Mouse (Mus musculus): ENCODE measurements around the gene Ppp3ca. TPM values are rescaled to one million over a fixed set of nuclear protein-coding genes. Genes with fewer than 3 reads are reported as not detected.

The Ppp3ca gene
- total and polyA plus RNA-seq, 3 experiments, result 63.4 to 143 (median 130) TPM

DNA sequence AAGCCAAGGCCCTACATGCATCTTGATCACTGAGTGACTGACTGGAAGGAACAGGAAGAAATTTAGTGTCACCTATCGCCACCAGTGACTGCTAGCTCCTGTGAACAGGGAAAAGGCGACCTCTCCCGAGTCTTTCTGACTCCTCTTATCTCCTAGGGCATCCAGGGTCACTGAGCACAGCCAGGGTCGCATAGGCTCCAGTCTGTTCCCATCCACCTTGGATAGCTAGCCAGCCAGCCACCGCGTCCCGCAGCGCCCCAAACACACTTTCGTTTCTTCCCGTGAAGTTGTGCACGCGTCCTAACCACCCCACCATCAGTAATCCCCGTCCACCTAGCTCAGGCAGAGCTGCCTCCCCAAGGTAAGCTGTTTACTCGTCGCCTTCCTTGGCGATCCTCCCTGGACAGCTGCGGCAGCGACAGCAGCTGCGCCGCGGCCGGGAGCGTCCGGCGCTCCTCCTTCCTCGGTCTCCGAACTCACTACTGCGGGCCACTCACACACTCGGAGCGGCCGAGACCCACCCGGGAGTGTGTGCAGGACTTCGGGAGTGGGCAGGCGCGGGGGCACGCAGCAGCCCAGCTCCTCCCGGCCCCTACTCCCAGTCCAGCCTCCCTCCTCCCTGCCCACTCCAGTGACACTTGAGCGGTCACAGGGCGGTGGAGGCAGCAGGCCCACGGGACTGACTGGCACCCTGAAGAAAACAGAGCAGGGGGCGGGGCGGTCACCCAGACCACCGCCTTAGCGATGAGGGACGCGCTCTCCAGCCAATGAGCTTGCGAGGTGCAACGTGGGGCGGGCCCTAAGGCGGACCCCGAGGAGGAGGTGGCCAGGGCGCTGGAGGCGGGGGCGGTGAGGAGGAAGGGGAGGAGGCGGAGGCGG, 454 bp upstream of the Ppp3ca start (continued):
- no peak; the same call in 1 of the 2 replicates for TF ChIP-seq ETS1 (conservative IDR thresholded peaks at IDR 0.05; ENCODE audit: low read depth, low read length)

DNA sequence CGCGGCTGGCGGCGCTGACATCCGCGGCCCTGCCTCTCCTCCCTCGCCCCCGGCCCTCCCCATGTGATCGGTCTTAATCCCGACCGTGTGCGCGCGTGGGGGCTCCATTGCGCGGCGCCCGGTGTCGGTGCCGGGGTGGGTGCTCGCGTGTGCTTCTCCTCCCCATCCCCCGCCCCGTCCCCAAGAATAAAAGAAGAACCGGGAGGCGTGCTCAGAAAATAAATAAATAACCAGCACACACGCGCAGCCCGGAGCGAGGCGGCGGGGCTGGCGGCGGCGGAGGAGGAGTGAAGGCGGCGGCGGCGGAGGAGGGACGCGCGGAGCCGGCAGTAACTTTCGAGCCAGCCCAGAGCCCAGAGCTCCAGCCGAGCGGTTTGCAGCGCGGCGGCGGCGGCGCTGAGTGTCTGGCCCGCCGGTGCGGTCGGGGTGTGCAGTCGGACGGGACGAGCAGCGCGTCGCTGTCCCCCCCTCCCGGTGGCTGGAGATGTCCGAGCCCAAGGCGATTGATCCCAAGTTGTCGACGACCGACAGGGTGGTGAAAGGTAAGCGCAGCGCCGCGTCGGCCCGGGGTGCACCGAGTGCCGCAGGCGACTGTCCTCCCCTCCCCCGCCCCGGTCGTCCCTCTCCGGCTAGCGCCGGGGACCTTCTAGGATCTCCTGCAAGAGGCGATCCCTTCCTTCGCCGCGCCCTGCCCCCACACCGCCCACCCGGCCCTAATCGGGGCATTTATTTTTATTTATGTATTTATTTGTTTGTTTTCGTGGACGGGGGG, 622 bp downstream of the Ppp3ca start:
- in situ Hi-C loops (cut with MboI; ENCODE audit: low pct_ligation_motif_present, low pct_unique_long_range_greater_than_20kb, low sequenced_read_pairs), result loop anchor here (5.0 kb wide), 2 partner anchors 42 to 72 kb away; no protein-coding TSS in a partner anchor
- H3K36me3 ChIP-seq (replicated peaks in 1 of 2; ENCODE audit: control insufficient read depth in 1 of 2, insufficient read depth in 1 of 2, low read length in 1 of 2), result no peaks in the 10 kb centered on the region
- peaks cover 2 to 39% of the 10 kb centered on the region in 2 experiments for H3K4me1 ChIP-seq (ENCODE audit: control insufficient read depth in 1 of 2, insufficient read depth in 2 of 2)
- H3K4me2 ChIP-seq (ENCODE audit: insufficient read depth, low read depth, poor library complexity, severe bottlenecking), result peak overlapping the region; percentile 5; the same call in 1 of the 2 replicates
- dilution Hi-C loops (cut with MboI; ENCODE audit: extremely low pct_ligation_motif_present, extremely low pct_unique_long_range_greater_than_20kb, low sequenced_read_pairs), result no loop called here
- peak; percentile 67 for DNase-seq (ENCODE audit: extremely low read depth)
- H3K27ac ChIP-seq (ENCODE audit: insufficient read depth, low read depth), result peak overlapping the region; percentile 86
- peak overlapping the region; percentile 86 for H3K9ac ChIP-seq (ENCODE audit: insufficient read depth, low read depth)
- H3K79me2 ChIP-seq (replicated peaks; ENCODE audit: control insufficient read depth, extremely low read depth, insufficient read depth, poor library complexity, severe bottlenecking), result peaks cover 36% of the 10 kb centered on the region
- no peaks in the 10 kb centered on the region for H3K27me3 ChIP-seq (replicated peaks)
- no peaks in the 10 kb centered on the region for H3K9me3 ChIP-seq (replicated peaks; ENCODE audit: low read length)
- H3K4me3 ChIP-seq (replicated peaks in 1 of 3; ENCODE audit: low read depth in 2 of 3, low read length in 2 of 3, poor library complexity in 1 of 3), result peak overlapping the region; percentile 71 to 85 (median 78)
- TF ChIP-seq SIN3A (IDR thresholded peaks at IDR 0.05; ENCODE audit: low read length), result peak; percentile 53; the same call in 1 of the 2 replicates
- peak; percentile 45 for TF ChIP-seq TCF12 (IDR thresholded peaks at IDR 0.05; ENCODE audit: low read depth, low read length)
- TF ChIP-seq CHD2 (IDR thresholded peaks at IDR 0.05; ENCODE audit: low read length), result 0 out of 2 replicates have a peak, but pooled peaks have one; percentile 13
- TF ChIP-seq SMC3 (IDR thresholded peaks at IDR 0.05; ENCODE audit: low read depth, low read length), result peak; percentile 34
- TF ChIP-seq HCFC1 (IDR thresholded peaks at IDR 0.05; ENCODE audit: low read depth, low read length), result peak; percentile 16
- TF ChIP-seq ZKSCAN1 (IDR thresholded peaks at IDR 0.05; ENCODE audit: borderline replicate concordance, low read depth, low read length), result no peak
- no peak for TF ChIP-seq NRF1 (IDR thresholded peaks at IDR 0.05; ENCODE audit: low read depth, low read length)
- TF ChIP-seq ETS1 (conservative IDR thresholded peaks at IDR 0.05; ENCODE audit: low read depth, low read length), result no peak
- no peak for TF ChIP-seq E2F4 (IDR thresholded peaks at IDR 0.05; ENCODE audit: insufficient replicate concordance, low read depth, low read length)
- no peak for TF ChIP-seq ZC3H11A (IDR thresholded peaks at IDR 0.05; ENCODE audit: low read depth, low read length)
- no peak for TF ChIP-seq POLR2AphosphoS2 (IDR thresholded peaks at IDR 0.05; ENCODE audit: low read depth, low read length)
- TF ChIP-seq JUND (conservative IDR thresholded peaks at IDR 0.05; ENCODE audit: low read depth, low read length), result no peak
- no peak for TF ChIP-seq EP300 (IDR thresholded peaks at IDR 0.05; ENCODE audit: low read length)
- no peak for TF ChIP-seq RCOR1 (conservative IDR thresholded peaks at IDR 0.05; ENCODE audit: low read depth, low read length)
- no peak for TF ChIP-seq GABPA (IDR thresholded peaks at IDR 0.05; ENCODE audit: insufficient replicate concordance, low read depth, low read length)
- no peak for TF ChIP-seq MAX (IDR thresholded peaks at IDR 0.05; ENCODE audit: low read length)
- TF ChIP-seq USF2 (conservative IDR thresholded peaks at IDR 0.05; ENCODE audit: low read depth, low read length), result no peak
- no peak; the same call in 1 of the 2 replicates for TF ChIP-seq MAZ (IDR thresholded peaks at IDR 0.05; ENCODE audit: low read depth, low read length)
- TF ChIP-seq JUN (IDR thresholded peaks at IDR 0.05; ENCODE audit: insufficient read depth, low read depth, low read length), result no peak
- TF ChIP-seq BHLHE40 (IDR thresholded peaks at IDR 0.05; ENCODE audit: low read depth, low read length), result peak; percentile 18; the same call in 1 of the 2 replicates
- 0 out of 2 replicates have a peak, but pooled peaks have one; percentile 3 for TF ChIP-seq MYC (IDR thresholded peaks at IDR 0.05; ENCODE audit: low read depth, low read length)
- no peak for TF ChIP-seq ZNF384 (IDR thresholded peaks at IDR 0.05; ENCODE audit: low read depth, low read length)
- TF ChIP-seq MXI1 (IDR thresholded peaks at IDR 0.05; ENCODE audit: low read depth, low read length), result peak; percentile 40; the same call in 1 of the 2 replicates
- peak in 1 of 2 experiments; percentile 29; a peak in 2 of 4 replicates for TF ChIP-seq CTCF (conservative IDR thresholded peaks at IDR 0.05 in 1 of 2, IDR thresholded peaks at IDR 0.05 in 1 of 2; ENCODE audit: low read depth in 2 of 2, low read length in 2 of 2)
- no peak for TF ChIP-seq TBP (conservative IDR thresholded peaks at IDR 0.05; ENCODE audit: low read depth, low read length)
- TF ChIP-seq ELF1 (IDR thresholded peaks at IDR 0.05; ENCODE audit: low read depth, low read length), result no peak
- TF ChIP-seq USF1 (IDR thresholded peaks at IDR 0.05; ENCODE audit: low read depth, low read length), result no peak
- TF ChIP-seq CHD1 (IDR thresholded peaks at IDR 0.05; ENCODE audit: low read depth, low read length), result no peak; the same call in 1 of the 2 replicates
- peak; percentile 26 for TF ChIP-seq RAD21 (IDR thresholded peaks at IDR 0.05; ENCODE audit: low read depth, low read length)
- TF ChIP-seq MAFK (IDR thresholded peaks at IDR 0.05; ENCODE audit: insufficient replicate concordance, low read length), result no peak
- TF ChIP-seq POLR2A (IDR thresholded peaks at IDR 0.05; ENCODE audit: low read depth, low read length), result peak; percentile 34; the same call in 1 of the 2 replicates
- 0 out of 2 replicates have a peak, but pooled peaks have one; percentile 27 for TF ChIP-seq KAT2A (IDR thresholded peaks at IDR 0.05; ENCODE audit: insufficient replicate concordance, low read length)
- peak; percentile 51 for TF ChIP-seq ZMIZ1 (IDR thresholded peaks at IDR 0.05; ENCODE audit: low read depth, low read length)

Data from CH12.LX (cell line).